Mouse (Mus musculus) hindbrain, embryonic 14.5 days (tissue): ENCODE data around the gene Gm20662. TPM values are rescaled to one million over a fixed set of nuclear protein-coding genes. Genes with fewer than 3 reads are reported as not detected.

ENCODE experiments used
- ATAC-seq: fragments of 200-750 bp; cut with Nextera tagmentation; 2 replicates; pipeline ENCODE4 v1.8.0; 2017; ENCODE audit warnings: moderate number of reproducible peaks, mild to moderate bottlenecking, moderate TSS enrichment, moderate library complexity; ENCODE audit not compliant: low FRiP score
- DNase-seq: peaks from one replicate; pipeline ENCODE4 v3.0.0-alpha.2; 2015; ENCODE audit warnings: low spot score
- H3K27ac ChIP-seq: fragments of 300-500 bp; sonication (generic); 2 replicates; pipeline ENCODE4 v1.5.1; 2014; ENCODE audit warnings: mild to moderate bottlenecking, moderate library complexity
- H3K27me3 ChIP-seq: fragments of 300-500 bp; sonication (generic); 2 replicates; pipeline ENCODE4 v1.6.1; 2014; ENCODE audit warnings: mild to moderate bottlenecking, low read length, mixed read lengths; ENCODE audit not compliant: control insufficient read depth, insufficient read depth
- H3K36me3 ChIP-seq: fragments of 300-500 bp; sonication (generic); replicated peaks from 2 replicates; pipeline ENCODE4 v1.6.1; 2014; ENCODE audit not compliant: control insufficient read depth, insufficient read depth
- H3K4me1 ChIP-seq: fragments of 300-500 bp; sonication (generic); replicated peaks from 2 replicates; pipeline ENCODE4 v1.6.1; 2014; ENCODE audit warnings: antibody characterized with exemption, low read length, mixed read lengths; ENCODE audit not compliant: control insufficient read depth, insufficient read depth
- H3K4me2 ChIP-seq: fragments of 300-500 bp; sonication (generic); replicated peaks from 2 replicates; pipeline ENCODE4 v1.6.1; 2014; ENCODE audit warnings: mild to moderate bottlenecking, moderate library complexity
- H3K4me3 ChIP-seq: fragments of 300-500 bp; sonication (generic); replicated peaks from 2 replicates; pipeline ENCODE4 v1.5.1; 2014; ENCODE audit warnings: mild to moderate bottlenecking, low read length
- H3K9ac ChIP-seq: fragments of 300-500 bp; sonication (generic); 2 replicates; pipeline ENCODE4 v1.6.1; 2014
- H3K9me3 ChIP-seq: fragments of 300-500 bp; sonication (generic); 2 replicates; pipeline ENCODE4 v1.6.1; 2016; ENCODE audit warnings: low read length; ENCODE audit not compliant: control insufficient read depth
- WGBS: fragments of 180-500 bp; shearing (Covaris S2); extraction: QIAGEN DNeasy Blood & Tissue Kit; methylation state at CpG from one replicate; pipeline ENCODE4 v1.1.7; 2014; 5-methylcytosine and 5-hydroxymethylcytosine counted together
- polyA plus RNA-seq: library from polyadenylated mRNA; unstranded; fragments of >200 nt; fragmentation: Nextera tagmentation; extraction: Ambion mirVana; gene quantifications from 2 replicates; pipeline ENCODE4 v1.2.1, GENCODE M21; 2014

The Gm20662 gene
- polyA plus RNA-seq, 1 experiment from 2014 or later: 0.68 TPM

DNA sequence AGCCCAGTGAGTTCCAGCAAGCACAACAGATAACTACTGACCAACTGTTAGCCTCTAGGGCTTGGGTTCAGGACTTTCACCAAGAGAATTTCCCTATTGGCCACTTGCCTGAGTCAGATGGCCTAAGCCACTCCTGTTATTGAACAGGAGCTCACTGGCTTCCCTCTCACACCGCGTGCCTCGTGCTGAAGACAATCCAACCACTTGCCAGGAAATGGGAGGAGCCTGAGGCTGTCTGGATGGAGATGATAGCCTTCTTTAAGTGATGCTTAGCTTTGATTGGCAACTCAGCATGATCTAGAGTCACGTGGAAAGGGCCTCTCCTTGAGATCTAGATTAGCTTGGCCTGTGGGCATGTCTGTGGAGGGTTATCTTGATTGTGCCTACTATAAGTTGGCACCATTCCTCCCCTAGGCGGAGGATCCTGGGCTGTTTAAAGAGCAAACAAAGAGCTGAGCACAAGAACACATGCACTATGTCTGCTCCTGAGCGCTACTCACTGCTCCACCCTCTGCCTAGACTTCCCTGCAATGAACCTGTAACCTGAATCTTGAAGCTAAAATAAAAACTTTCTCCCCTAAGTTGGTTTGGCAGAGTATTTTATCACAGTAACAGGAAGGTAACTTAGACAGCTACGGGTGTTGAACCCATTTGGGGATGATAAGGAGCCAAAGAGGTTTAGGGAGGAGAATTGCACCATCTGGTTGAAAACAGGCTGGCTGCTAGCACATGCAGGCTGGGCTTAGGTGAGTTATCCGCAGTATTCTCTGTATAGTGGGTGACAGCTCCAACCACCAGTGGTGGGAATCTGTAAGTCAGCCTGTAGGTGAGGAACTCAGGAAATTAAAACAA, 24.2 kb upstream of the Gm20662 start:
- H3K27ac ChIP-seq: no peak overlapping the region
- H3K4me3 ChIP-seq: no peak overlapping the region
- no peak for DNase-seq
- no peak overlapping the region for H3K9ac ChIP-seq
- no peaks in the 10 kb centered on the region for H3K9me3 ChIP-seq
- no peak overlapping the region for H3K4me2 ChIP-seq
- H3K27me3 ChIP-seq: no peaks in the 10 kb centered on the region
- no peaks in the 10 kb centered on the region for H3K36me3 ChIP-seq
- 86% methylated on average over 8 of the region's 8 CpGs for whole genome bisulfite sequencing
- no peak for ATAC-seq
- H3K4me1 ChIP-seq: no peaks in the 10 kb centered on the region

DNA sequence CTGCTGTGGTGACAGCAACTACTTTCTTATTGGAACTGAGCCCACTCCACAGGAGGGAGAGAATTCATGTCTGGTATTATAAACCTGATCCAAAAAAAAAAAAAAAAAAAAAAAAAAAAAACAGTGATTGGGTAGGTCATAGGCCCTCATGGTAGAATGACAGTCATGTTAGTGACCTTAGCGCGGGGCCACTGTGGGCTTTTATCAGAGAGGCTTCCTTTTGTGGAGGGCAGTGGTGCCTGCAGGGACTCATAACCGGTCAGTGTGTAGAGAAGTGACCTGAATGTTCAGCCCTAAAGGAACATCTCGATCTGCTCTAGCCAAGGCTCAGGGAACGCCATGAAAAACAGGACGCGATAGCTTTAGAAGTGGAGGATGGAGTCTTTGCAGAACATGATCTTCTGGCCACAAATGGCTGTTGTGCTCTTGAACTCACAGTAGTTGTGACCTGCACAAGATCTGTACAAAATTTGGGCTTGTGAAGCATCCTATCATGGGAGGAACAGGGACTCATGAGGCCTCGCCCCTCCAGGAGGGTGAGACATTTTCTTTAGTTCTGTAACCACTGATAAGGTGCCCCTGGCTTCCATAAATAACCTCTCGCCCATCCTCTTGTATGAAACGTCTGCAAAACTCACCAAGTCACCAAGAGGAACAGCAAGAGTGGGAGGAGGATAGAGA, 21.5 kb upstream of the Gm20662 start:
- WGBS: 84% methylated on average over 10 of the region's 10 CpGs
- H3K27ac ChIP-seq: no peak overlapping the region

DNA sequence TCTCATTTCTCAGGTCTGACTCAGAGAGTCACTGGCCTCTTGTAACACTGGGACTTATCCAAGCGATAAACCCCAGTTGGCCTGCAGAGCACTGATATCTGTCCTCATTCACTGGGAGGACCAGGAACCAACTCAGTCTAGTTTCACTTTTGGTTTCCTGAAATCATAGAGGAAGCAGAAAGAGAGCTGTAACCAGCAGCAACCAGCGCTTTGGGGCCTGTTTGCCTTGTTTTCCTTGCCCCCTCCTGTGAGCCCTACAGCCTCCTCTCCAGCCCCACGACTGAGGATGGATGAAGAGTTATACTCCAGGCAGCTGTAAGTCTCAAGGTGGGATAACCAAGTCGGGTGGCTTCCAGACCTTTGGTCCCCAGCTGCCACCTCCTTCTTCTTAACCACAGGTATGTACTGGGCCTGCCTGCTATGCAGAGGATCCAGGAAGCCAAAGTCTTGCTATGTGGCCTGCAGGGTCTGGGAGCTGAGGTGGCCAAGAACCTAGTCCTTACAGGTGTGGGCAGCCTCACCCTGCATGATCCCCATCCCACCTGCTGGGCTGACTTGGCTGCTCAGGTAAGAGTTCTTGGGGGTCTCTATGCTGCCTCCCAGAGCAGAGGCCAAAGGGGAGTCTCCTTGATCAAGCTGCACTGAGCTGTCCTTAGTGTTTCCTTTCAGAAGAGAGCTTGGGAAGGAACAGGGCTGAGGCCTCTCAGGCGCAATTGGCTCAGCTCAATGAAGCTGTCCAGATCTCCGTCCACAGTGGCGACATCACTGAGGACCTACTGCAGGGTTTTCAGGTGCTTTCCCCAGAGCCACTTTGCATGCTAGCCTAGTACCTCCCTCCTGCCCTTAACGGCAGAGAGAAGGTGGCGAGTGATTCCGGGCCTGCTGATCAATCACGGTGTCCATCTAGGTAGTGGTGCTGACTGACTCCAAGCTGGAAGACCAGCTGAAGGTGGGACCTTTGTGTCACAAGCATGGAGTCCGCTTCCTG, 20.5 kb upstream of the Gm20662 start, which contains the start of gene Uba7:
Uba7 (plus strand) TSS at position 107 of the 988 bp plus-strand sequence.
- no peak for ATAC-seq
- DNase-seq: no peak
- Histone ChIP-seq H3K9ac (no peak within 1 kb of the TSS), H3K4me1 (no peaks in the 10 kb centered on the region), H3K4me2 (no peak within 1 kb of the TSS), H3K4me3 (no peak within 1 kb of the TSS), H3K27ac (no peak within 1 kb of the TSS), H3K9me3 (no peaks in the 10 kb centered on the region), H3K27me3 (no peaks in the 10 kb centered on the region), H3K36me3 (no peaks in the 10 kb centered on the region)
- 72% methylated on average over 12 of the region's 12 CpGs for WGBS

More for the DNA sequence above, 21.5 kb upstream of the Gm20662 start:
- H3K9me3 ChIP-seq: no peaks in the 10 kb centered on the region
- no peak overlapping the region for H3K4me2 ChIP-seq
- H3K27me3 ChIP-seq: no peaks in the 10 kb centered on the region
- H3K4me1 ChIP-seq: no peaks in the 10 kb centered on the region
- no peak for ATAC-seq
- no peak for DNase-seq
- H3K9ac ChIP-seq: no peak overlapping the region
- no peaks in the 10 kb centered on the region for H3K36me3 ChIP-seq
- H3K4me3 ChIP-seq: no peak overlapping the region

DNA sequence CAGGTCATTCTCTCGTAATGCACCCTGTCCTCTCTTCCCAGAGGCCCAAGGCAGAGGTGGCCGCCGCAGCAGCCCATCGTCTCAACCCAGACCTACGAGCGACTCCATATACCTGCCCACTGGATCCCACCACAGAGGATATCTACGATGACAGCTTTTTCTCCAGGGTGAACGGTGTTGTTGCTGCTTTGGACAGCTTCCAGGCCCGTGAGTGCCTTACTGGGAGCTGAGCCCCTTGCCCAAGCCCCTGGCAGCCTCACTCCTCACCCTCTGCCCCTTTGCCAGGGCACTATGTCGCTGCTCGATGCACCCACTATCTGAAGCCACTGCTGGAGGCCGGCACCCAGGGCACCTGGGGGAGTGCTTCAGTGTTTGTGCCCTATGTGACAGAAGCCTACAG, 17.3 kb upstream of the Gm20662 start:
- no peaks in the 10 kb centered on the region for H3K9me3 ChIP-seq
- no peak overlapping the region for H3K27ac ChIP-seq
- H3K27me3 ChIP-seq: no peaks in the 10 kb centered on the region
- H3K36me3 ChIP-seq: no peaks in the 10 kb centered on the region
- no peak overlapping the region for H3K4me3 ChIP-seq
- no peak for DNase-seq
- H3K9ac ChIP-seq: no peak overlapping the region
- H3K4me1 ChIP-seq: peaks cover 9% of the 10 kb centered on the region; the same call in 1 of the 2 replicates
- 91% methylated on average over 12 of the region's 12 CpGs for WGBS
- no peak for ATAC-seq
- no peak overlapping the region for H3K4me2 ChIP-seq

DNA sequence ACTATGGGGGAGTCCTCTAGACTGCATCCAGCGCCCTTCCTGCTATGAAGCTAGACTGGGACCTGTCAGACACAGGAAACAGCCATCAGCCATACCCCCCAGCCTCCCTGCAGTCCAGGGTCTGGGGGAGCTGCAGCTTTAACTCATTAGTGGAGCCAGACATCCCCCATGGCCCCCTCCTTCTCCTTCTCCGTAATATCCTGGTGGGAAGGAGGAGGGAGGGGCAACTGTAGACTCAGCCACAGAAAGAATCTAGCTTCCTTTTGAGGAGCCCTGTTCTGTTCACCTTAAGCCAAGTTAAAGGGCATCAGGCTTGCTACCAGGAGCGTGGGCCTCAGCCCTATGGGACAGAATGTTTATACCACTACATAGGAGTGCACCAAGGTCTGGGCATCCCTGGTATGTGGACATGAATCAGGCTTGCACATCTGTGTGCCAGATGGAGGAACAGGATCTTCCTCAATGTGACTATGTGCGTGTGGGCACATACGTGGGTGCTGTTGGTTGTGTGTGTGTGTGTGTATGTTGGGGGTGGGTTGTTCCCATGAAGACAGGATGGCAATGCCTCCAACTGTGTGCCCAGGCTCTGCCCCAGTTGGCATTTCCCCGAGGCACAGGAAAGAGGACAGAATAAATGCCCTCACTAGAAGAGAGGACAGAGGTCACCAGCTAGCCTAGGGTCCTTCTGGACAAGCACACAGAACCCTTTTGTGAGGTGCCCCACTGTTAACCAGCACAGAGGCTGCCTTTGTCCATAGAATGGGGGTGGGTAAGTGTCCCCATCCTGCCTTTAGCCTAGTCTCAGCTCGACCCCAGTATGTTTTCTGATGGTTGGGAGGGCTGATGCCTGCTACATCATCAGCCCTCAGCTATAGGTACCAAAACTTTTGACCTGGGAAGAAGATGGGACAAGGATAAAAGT, 14.2 kb upstream of the Gm20662 start:
- H3K9me3 ChIP-seq: no peaks in the 10 kb centered on the region
- H3K9ac ChIP-seq: peak overlapping the region; percentile 21; the same call in 1 of the 2 replicates
- 47% methylated on average over 7 of the region's 7 CpGs for WGBS
- no peak for ATAC-seq
- H3K27ac ChIP-seq: peak overlapping the region; percentile 83
- DNase-seq: peak; percentile 30
- H3K4me1 ChIP-seq: peaks cover 15% of the 10 kb centered on the region; the same call in 1 of the 2 replicates
- peak overlapping the region; percentile 91 for H3K4me2 ChIP-seq
- H3K4me3 ChIP-seq: no peak overlapping the region
- H3K27me3 ChIP-seq: peaks cover 14% of the 10 kb centered on the region
- no peaks in the 10 kb centered on the region for H3K36me3 ChIP-seq

DNA sequence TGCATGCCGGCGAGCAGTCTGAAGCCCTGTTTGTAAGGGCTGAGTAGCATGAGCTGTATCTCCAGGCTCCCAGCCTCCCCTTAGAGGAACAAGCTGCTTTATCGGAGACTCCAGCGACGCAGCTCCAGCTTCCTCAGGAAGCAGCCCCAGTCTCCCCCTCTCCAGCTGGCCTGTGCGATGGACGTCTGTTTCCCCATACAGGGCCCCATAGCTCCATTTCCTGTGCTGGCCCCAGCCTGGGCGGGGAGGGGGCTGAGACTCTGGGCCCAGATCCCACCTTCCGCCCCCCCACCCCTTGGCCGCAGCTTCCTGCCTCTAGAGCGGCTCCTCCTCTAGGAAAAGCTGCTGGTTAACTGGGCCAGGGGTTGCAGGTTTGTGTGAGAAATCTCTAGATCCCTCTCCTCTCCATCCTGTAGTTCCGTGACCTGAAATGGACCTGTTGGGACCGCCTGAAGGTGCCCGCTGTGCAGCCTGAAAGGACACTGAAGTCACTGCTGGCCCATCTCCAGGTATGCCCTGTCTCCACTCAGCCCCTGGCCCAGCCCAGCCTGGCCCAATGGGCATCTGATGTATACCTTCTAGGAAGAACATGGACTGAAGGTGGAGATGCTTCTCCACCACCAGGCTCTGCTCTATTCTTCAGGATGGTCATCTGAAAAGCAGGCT, 13.3 kb upstream of the Gm20662 start, which contains the start of gene Gm20661:
Gm20661 (plus strand) TSS at position 378 of the 666 bp plus-strand sequence.
- H3K27ac ChIP-seq: peak within 1 kb of the TSS; percentile 83
- H3K4me3 ChIP-seq: peak within 1 kb of the TSS; percentile 65
- peaks cover 14% of the 10 kb centered on the region for H3K27me3 ChIP-seq
- DNase-seq (peak; percentile 46), ATAC-seq (peak; percentile 50; the same call in 1 of the 2 replicates)
- 55% methylated on average over 14 of the region's 14 CpGs for WGBS
- peaks cover 15% of the 10 kb centered on the region; the same call in 1 of the 2 replicates for H3K4me1 ChIP-seq
- peak within 1 kb of the TSS; percentile 91 for H3K4me2 ChIP-seq
- no peaks in the 10 kb centered on the region for H3K9me3 ChIP-seq
- H3K36me3 ChIP-seq: no peaks in the 10 kb centered on the region
- H3K9ac ChIP-seq: peak within 1 kb of the TSS; percentile 21; the same call in 1 of the 2 replicates

DNA sequence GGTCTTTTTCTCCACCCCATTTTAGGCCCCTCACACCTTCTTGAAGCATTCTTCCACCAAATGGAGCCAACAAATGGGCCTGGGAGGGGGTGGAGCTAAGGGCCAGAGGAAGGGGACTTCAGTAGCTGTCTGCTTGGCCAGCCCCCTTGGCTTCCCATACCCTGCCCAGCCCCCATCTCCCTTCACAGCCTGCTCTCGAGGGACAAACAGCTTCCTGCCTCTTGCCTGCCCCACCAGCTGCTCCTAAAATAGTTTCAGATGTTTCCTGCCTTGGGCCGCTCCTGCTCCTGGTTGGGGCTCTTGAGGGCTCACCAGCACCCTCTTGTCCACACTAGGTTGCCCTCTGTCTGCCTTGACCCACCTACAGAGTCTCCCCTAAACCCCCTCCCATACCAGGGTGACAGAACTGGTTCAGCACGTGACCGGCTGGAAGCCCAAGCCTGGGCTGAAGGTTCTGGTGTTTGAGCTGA, 12.7 kb upstream of the Gm20662 start:
- Histone ChIP-seq H3K4me1 (peaks cover 15% of the 10 kb centered on the region; the same call in 1 of the 2 replicates), H3K9ac (no peak overlapping the region; the same call in 1 of the 2 replicates), H3K36me3 (no peaks in the 10 kb centered on the region), H3K4me3 (peak overlapping the region; percentile 65), H3K27ac (peak overlapping the region; percentile 83), H3K27me3 (peaks cover 14% of the 10 kb centered on the region), H3K9me3 (no peaks in the 10 kb centered on the region), H3K4me2 (peak overlapping the region; percentile 91)
- ATAC-seq (no peak), DNase-seq (no peak)
- WGBS: 48% methylated on average over 4 of the region's 4 CpGs
